Mouse (Mus musculus) spleen, adult 12 weeks (tissue): ENCODE measurements around the gene Mical2.

Experiments used
- DNase-seq: peaks from one replicate; pipeline ENCODE4 v3.0.0; 2022; ENCODE audit warnings: low spot score

Gene Mical2

GRCm38 (mm10) chr7:112316239-112316638 is 90.6 kb downstream of the Mical2 start:
- DNase-seq: no peak

- no peak for DNase-seq
Observed at GRCm38 (mm10) chr7:112317491-112317890, 91.8 kb downstream of the Mical2 start.

DNA sequence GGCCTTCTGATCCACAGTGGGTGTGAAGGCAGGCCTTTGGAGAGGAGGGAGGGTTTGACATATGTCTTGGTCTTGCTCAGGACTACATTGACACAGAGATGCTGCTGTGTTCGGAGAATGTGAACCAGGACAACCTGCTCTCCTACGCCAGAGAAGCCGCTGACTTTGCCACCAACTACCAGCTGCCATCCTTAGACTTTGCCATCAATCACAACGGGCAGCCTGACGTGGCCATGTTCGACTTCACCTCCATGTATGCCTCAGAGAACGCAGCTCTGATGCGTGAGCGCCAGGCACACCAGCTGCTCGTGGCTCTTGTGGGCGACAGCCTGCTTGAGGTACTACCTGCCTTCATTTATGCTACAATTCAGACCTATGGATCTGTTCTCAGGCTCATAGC is 92.7 kb downstream of the Mical2 start:
- no peak for DNase-seq

DNA sequence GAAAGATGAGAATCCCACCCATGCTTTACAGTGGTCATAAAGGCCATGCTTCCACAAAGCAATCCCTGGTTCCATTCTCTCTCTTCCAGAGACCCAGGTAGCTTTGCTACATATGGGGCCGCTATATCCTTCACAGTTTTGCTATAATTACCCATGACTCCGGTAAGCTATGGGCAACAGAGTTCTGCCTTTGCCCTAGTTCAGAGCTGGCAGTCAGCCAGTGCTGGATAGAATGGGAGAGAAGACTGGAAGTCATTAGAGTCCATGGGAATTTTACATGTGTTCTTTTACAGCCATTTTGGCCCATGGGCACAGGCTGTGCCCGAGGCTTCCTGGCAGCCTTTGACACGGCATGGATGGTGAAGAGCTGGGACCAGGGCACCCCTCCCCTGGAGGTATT is 93.8 kb downstream of the Mical2 start:
- DNase-seq: no peak

DNA sequence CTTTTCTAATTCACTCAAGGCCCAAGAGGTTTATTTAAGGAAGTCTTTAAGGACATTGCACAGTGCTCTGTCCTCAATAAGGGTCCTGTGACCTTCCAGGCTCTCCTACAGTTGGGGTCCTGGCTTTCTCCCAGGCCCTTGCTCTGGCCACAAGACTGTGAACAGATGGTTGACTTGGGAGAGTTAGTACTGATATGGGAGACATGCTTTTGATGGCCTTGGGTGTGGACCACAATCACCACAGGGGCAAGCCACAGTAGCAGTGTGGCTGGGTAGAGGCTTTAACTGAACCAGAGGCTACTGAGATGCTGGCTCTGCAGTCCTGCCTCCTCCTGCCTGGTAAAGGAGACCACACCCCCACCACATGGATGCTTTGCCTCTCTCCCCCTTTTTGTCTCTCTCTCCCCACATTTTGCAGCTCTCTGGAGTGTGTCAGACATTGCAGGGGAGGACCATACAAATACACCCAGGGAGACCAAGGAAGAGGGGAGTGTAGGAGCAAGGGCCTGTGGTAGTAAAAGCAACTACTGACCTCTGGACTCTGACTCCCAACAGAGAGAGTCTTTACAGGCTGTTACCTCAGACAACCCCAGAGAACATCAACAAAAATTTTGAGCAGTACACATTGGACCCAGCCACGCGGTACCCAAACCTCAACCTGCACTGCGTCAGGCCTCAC is 94.5 kb downstream of the Mical2 start:
- no peak for DNase-seq

DNA sequence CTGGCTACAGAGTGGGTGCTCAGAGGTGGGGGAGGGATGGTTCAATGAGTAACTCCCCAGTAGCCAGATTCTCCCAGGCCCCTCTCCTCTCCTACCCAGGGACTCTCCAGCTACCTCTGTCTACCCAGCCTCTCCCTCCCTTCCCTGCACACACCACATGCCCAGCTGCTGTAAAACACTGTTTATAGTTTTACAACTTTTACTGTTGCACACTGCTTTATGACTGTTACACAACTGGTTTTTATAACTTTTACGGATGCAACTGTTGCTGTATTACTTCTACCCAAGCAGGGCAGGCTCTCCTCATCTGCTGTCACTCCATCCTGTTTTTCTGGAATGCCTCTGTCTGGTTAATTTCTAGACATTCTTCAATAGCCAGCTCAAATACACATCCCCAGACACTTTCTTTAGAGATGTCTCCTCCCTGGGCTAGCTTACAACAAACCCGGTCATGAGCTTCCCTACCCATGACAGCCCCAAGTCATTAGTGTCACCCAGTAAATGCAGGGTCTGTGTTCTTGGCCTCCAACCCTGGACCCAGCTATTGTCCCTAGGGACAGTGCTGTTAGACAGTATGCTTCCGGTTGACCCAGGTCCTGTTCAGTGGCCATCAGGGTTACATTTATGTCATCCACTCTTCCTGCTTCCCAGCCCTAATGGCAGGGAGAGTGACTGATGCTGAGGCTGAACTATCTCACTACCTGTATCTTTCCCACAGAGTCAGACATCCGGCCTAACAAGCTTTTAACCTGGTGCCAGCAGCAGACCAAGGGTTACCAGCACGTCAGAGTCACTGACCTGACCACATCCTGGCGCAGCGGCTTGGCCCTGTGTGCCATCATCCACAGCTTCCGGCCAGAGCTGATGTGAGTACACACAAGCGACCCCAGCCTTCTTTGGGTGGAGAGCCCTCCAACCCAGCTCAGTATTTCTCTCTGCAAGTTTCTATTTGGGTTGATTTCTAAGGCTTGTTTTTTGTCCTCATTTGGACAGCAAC is 96.4 kb downstream of the Mical2 start:
- no peak for DNase-seq

DNA sequence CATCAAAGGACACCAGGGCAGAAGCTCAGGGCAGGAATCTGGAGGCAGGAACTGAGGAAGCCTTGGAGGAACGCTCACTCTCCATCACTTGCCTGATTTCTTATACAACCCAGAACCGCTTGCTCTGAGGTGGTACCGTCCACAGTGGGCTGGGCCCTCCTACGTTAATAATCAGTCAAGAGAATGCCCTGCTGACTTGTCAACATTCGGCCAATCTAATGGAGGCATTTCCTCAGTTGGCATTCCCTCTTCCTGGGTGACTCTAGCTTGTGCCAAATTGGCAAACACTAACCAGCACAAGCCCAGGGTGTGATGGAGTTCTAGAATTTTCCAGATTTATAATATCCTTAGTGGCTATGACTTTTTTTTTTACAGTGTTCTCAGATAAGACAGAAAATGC is 98.9 kb downstream of the Mical2 start:
- no peak for DNase-seq

DNA sequence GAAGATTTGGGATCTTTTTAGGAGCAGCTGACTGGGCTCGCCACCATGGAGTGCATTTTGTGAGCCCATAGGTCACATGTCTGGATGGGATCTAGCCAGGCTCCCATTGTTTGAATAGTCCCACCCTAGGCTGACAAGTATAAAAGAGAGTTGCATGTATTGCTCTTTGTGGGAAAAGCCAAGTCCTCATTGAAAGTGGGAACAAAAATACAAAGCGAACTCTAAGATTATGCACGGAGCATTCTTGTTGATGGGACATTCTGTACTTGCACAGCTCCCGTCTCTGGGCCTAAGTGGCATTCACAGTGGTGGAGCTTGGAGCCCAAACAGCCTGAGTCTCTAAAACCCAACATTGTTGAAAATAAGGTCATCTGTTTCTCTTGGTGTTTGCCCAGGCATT is 101.2 kb downstream of the Mical2 start:
- no peak for DNase-seq

DNA sequence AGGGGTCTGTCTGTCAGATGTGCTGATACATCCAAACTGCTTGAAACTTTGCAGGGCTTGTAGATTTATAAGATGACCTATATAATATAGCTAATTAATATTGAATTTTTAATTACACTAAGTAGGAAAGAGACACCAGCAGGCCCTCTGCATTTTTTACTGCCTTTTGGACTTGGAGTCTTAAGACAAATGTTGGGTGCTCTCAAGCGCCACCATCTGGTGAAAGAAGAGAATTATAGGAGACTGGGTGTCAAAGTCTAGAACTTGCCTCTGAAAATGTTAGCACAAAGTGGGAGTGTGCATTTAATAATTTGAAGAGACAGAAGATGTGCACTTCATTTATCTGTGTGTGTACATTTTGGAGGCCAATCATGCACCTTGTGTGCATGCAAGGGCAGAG is 103.3 kb downstream of the Mical2 start:
- no peak for DNase-seq

- no peak for DNase-seq
Observed at GRCm38 (mm10) chr7:112329496-112329895, 103.8 kb downstream of the Mical2 start.

GRCm38 (mm10) chr7:112330935-112331334 is 105.3 kb downstream of the Mical2 start:
- no peak for DNase-seq

- DNase-seq: no peak
Observed at GRCm38 (mm10) chr7:112331804-112332203, 106.1 kb downstream of the Mical2 start.

DNA sequence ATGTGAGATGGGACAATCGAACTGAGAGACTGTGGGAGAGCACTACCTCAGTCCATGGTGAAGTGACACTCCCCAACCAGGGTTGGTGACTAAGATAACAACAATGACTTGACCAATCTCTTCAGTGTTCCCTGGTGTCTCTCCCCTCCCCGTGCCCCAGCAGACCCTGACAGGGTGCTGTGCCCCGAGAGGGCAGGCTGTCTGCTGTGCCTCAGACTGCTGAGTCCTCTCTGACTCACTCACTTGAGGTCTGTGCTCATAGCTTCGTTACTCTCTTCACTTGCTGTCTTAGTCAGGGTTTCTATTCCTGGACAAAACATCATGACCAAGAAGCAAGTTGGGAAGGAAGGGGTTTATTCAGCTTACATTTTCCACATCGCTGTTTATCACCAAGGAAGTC is 106.8 kb downstream of the Mical2 start:
- DNase-seq: no peak

DNA sequence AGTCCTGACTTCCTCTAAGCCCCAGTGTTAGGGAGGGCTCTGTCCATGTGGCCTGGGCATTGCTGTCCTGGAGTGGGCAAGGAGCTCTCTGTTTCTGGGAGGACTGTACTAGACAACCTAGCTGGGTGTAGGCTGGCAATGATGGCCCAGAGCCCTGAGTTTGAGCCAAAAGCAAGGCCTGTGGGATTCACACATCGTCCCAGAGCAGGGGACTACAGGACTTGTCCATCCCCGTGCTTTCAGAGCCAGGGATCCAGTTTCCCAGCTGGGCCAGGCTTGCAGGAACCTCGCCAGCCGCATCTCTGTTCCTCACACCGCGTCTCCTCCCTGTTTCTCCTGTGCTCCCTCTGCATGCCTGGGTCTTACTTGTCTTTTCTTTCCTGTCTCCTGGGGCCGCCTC is 107.7 kb downstream of the Mical2 start:
- no peak for DNase-seq

GRCm38 (mm10) chr7:112336213-112336631 is 110.6 kb downstream of the Mical2 start:
- DNase-seq: no peak

DNA sequence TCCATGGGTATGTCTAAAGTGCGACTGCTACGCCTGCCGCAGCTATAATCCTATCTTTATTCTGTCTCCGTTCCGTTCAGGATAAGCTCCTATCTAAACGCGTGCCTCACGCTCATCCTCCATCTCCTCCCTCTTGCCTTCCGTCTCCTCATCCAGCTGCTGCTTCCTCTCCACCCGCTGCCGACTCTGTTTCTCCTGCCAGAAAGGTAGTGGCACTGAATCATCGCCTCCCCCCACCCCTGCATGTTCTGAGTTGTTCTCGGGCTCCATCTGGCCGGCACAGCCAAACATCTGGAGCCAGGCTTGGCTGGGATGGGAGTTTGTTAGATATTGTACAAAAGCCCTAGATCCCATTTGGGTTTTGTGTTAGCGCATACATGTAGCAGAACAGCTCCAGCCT is 111.1 kb downstream of the Mical2 start:
- DNase-seq: no peak

DNA sequence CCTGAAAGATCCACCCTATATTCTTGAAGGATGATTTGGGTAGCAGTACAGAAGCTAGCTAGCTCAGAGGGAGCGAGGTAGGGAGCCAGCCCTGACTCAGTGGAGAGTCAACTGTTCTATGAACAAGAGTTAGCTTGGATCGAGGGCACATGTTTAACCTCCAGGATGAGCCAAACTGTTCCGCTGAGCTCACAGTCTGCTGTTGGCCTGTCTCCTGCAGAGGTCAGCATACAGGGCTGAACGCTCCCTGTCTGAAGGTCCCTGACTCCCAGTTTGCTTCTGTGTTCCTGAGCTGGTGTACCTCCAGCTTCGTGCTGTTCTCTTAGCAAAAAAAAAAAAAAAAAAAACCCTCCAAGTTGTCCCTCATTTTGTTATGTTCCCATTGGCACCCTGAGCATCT is 112.1 kb downstream of the Mical2 start:
- no peak for DNase-seq

DNA sequence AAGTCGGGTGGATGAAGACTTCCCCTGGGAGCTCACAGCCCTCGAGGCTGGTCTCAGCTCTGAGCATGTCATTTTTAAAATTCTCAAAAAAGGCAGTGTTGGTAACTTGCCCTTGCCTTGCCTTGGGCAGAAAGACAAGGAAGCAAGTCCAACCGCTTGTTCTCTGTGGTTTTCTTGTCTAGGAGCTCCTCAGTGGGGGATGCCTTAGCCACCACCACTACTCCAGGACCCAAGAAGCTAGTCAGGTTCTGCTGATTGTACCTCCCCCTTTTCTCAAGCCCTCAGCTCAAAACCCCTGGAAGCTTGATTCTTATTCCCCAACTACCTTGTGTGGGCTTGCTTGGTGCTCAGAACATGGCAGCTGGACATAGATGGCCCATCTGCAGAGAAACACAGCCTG is 115.4 kb downstream of the Mical2 start:
- DNase-seq: no peak

DNA sequence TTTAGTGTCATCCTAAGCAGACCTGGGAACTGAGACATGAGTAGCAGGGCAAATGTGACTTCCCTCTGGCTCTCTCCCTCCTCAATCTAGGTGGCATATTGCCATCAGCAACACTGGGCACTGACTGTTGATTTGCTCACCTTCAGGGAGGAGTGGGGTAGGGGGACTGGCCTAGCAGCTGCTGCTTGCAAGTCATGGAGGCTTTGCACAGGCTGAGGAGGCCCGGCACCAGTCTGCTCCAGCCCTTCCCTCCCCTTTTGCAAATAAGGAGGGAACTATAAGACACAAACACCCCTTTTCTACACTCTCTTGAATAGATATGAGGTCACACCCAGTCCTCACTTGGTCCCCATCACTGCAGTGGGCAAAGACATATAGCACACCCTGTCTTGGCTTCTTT is 120.0 kb downstream of the Mical2 start:
- no peak for DNase-seq

- DNase-seq: no peak
Observed at GRCm38 (mm10) chr7:112351541-112351940, 125.9 kb downstream of the Mical2 start.

DNA sequence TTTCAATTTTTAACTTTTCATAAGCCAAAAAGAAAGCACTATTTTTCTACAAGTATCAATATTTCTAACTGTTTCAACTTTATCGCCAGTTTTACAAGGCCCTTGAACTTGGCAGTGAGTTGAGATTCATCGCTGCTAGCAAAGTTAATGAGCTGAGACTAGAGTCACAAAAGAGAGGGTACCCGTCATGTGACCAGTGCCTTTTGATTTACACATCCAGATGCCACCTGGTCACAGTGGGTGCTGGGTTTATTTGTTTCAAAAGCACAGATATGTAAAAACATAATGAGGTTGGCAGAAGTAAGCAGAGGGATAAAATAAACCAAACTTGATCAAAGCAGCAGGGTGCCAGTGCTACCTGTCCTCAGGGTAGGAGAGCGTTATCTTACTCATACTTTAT is 126.3 kb downstream of the Mical2 start:
- no peak for DNase-seq

DNA sequence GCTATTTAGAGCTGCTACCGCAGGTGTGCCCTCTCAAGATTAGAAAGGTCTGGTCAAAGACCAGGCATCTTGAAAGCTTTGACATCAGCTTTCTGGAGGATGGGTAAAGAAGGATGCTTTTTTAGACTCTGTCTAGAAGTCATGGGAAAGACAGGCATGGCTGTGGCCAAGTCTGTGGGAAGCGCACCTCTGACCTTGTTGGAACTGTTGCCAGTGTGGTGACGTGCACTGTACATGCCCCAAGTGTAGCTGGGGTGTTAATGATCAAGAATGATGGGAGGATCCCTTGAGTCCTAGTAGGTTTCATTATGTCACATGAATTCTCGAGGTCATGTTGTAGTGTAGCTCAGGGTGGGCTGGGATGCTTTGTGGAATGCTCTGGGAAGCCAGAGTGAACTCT is 127.4 kb downstream of the Mical2 start:
- DNase-seq: no peak

- DNase-seq: no peak
Observed at GRCm38 (mm10) chr7:112353939-112354338, 128.3 kb downstream of the Mical2 start.
